Mouse (Mus musculus) forebrain, embryonic 12.5 days (tissue): Measurements from ENCODE around the gene Nectin4. TPM values are rescaled to one million over a fixed set of nuclear protein-coding genes. Genes with fewer than 3 reads are reported as not detected.

Source experiments
- ATAC-seq: fragments of 200-750 bp; cut with Nextera tagmentation; 2 replicates; pipeline ENCODE4 v1.8.0; 2017; ENCODE audit warnings: moderate TSS enrichment; ENCODE audit not compliant: low FRiP score
- H3K27ac ChIP-seq: fragments of 300-500 bp; sonication (generic); 2 replicates; pipeline ENCODE4 v1.5.1; 2016; ENCODE audit warnings: mild to moderate bottlenecking
- H3K27me3 ChIP-seq: fragments of 300-500 bp; sonication (generic); 2 replicates; pipeline ENCODE4 v1.6.1; 2016; ENCODE audit warnings: mild to moderate bottlenecking
- H3K36me3 ChIP-seq: fragments of 300-500 bp; sonication (generic); replicated peaks from 2 replicates; pipeline ENCODE4 v1.6.1; 2016; ENCODE audit warnings: mild to moderate bottlenecking
- H3K4me1 ChIP-seq: fragments of 300-500 bp; sonication (generic); 2 replicates; pipeline ENCODE4 v1.6.1; 2016
- H3K4me2 ChIP-seq: fragments of 300-500 bp; sonication (generic); 2 replicates; pipeline ENCODE4 v1.6.1; 2016; ENCODE audit warnings: mild to moderate bottlenecking, moderate library complexity
- H3K4me3 ChIP-seq: fragments of 300-500 bp; sonication (generic); replicated peaks from 2 replicates; pipeline ENCODE4 v1.5.1; 2016; ENCODE audit warnings: mild to moderate bottlenecking
- H3K9ac ChIP-seq: fragments of 300-500 bp; sonication (generic); 2 replicates; pipeline ENCODE4 v1.6.1; 2016; ENCODE audit warnings: mild to moderate bottlenecking
- H3K9me3 ChIP-seq: fragments of 300-500 bp; sonication (generic); 2 replicates; pipeline ENCODE4 v1.6.1; 2016
- WGBS: fragments of 180-500 bp; shearing (Covaris S2); methylation state at CpG from one replicate; pipeline ENCODE4 v1.1.7; 2016; 5-methylcytosine and 5-hydroxymethylcytosine counted together
- polyA plus RNA-seq: library from polyadenylated mRNA; unstranded; fragments of >200 nt; fragmentation: Nextera tagmentation; extraction: Ambion mirVana; gene quantifications from 2 replicates; pipeline ENCODE4 v1.2.1, GENCODE M21; 2016

The Nectin4 gene
- polyA plus RNA-seq, 1 experiment from 2014 or later: 1.1 TPM

GRCm38 (mm10) chr1:171361106-171362103 lies 8.5 kb upstream of the Nectin4 start:
- H3K4me1 ChIP-seq: peaks cover 10% of the 10 kb centered on the region
- peak overlapping the region; percentile 81 for H3K4me2 ChIP-seq
- peak overlapping the region; percentile 52 for H3K4me3 ChIP-seq
- ATAC-seq: peak; percentile 73
- H3K27ac ChIP-seq: peak overlapping the region; percentile 80
- H3K36me3 ChIP-seq: peaks cover 19% of the 10 kb centered on the region
- no peaks in the 10 kb centered on the region for H3K27me3 ChIP-seq
- 29% methylated on average over 16 of the region's 16 CpGs for WGBS
- peak overlapping the region; percentile 63 for H3K9ac ChIP-seq
- H3K9me3 ChIP-seq: no peaks in the 10 kb centered on the region

GRCm38 (mm10) chr1:171365934-171366333 lies 4.0 kb upstream of the Nectin4 start:
- H3K9ac ChIP-seq: no peak overlapping the region
- H3K36me3 ChIP-seq: no peaks in the 10 kb centered on the region
- H3K4me1 ChIP-seq: peaks cover 4% of the 10 kb centered on the region
- 62% methylated on average over 7 of the region's 7 CpGs for WGBS
- H3K4me2 ChIP-seq: no peak overlapping the region
- H3K4me3 ChIP-seq: no peak overlapping the region
- H3K9me3 ChIP-seq: no peaks in the 10 kb centered on the region
- H3K27me3 ChIP-seq: 0 out of 2 replicates have a peak, but pooled peaks cover 9% of the 10 kb centered on the region
- no peak overlapping the region for H3K27ac ChIP-seq
- no peak for ATAC-seq

GRCm38 (mm10) chr1:171372880-171373279 lies 3.0 kb downstream of the Nectin4 start:
- ATAC-seq: no peak
- Histone ChIP-seq H3K9ac (no peak overlapping the region), H3K9me3 (no peaks in the 10 kb centered on the region), H3K27ac (no peak overlapping the region), H3K4me2 (no peak overlapping the region), H3K27me3 (peaks cover 32% of the 10 kb centered on the region; the same call in 1 of the 2 replicates), H3K4me1 (peaks cover 6% of the 10 kb centered on the region; the same call in 1 of the 2 replicates), H3K36me3 (no peaks in the 10 kb centered on the region), H3K4me3 (no peak overlapping the region)
- 24% methylated on average over 3 of the region's 3 CpGs for WGBS

- Histone ChIP-seq H3K4me1 (peaks cover 6% of the 10 kb centered on the region; the same call in 1 of the 2 replicates), H3K9ac (no peak overlapping the region), H3K9me3 (no peaks in the 10 kb centered on the region), H3K27ac (no peak overlapping the region), H3K4me2 (no peak overlapping the region), H3K27me3 (peaks cover 41% of the 10 kb centered on the region; the same call in 1 of the 2 replicates), H3K36me3 (no peaks in the 10 kb centered on the region), H3K4me3 (no peak overlapping the region)
- WGBS: 1% methylated on average over 4 of the region's 4 CpGs
- ATAC-seq: no peak
Observed at GRCm38 (mm10) chr1:171373946-171374345, 4.0 kb downstream of the Nectin4 start.

- no peak overlapping the region for H3K4me2 ChIP-seq
- peaks cover 49% of the 10 kb centered on the region for H3K27me3 ChIP-seq
- no peak overlapping the region for H3K4me3 ChIP-seq
- 52% methylated on average over 9 of the region's 9 CpGs for WGBS
- no peak overlapping the region for H3K9ac ChIP-seq
- H3K27ac ChIP-seq: no peak overlapping the region
- no peaks in the 10 kb centered on the region for H3K36me3 ChIP-seq
- no peaks in the 10 kb centered on the region for H3K9me3 ChIP-seq
- peaks cover 20% of the 10 kb centered on the region for H3K4me1 ChIP-seq
- no peak for ATAC-seq
Observed at GRCm38 (mm10) chr1:171375646-171376097, 5.8 kb downstream of the Nectin4 start.

- H3K9ac ChIP-seq: no peak overlapping the region
- H3K27ac ChIP-seq: no peak overlapping the region
- no peak for ATAC-seq
- peaks cover 20% of the 10 kb centered on the region for H3K4me1 ChIP-seq
- no peak overlapping the region for H3K4me3 ChIP-seq
- H3K36me3 ChIP-seq: no peaks in the 10 kb centered on the region
- peaks cover 47% of the 10 kb centered on the region for H3K27me3 ChIP-seq
- WGBS: 89% methylated on average over 6 of the region's 6 CpGs
- no peaks in the 10 kb centered on the region for H3K9me3 ChIP-seq
- H3K4me2 ChIP-seq: no peak overlapping the region
Observed at GRCm38 (mm10) chr1:171378298-171378697, 8.4 kb downstream of the Nectin4 start.

- Histone ChIP-seq H3K4me3 (peak overlapping the region; percentile 33), H3K27ac (no peak overlapping the region), H3K9me3 (no peaks in the 10 kb centered on the region), H3K27me3 (peaks cover 47% of the 10 kb centered on the region), H3K4me2 (peak overlapping the region; percentile 52), H3K36me3 (no peaks in the 10 kb centered on the region), H3K9ac (peak overlapping the region; percentile 45; the same call in 1 of the 2 replicates), H3K4me1 (peaks cover 14% of the 10 kb centered on the region)
- ATAC-seq: peak; percentile 85
- 3% methylated on average over 31 of the region's 31 CpGs for WGBS
Observed at GRCm38 (mm10) chr1:171379935-171380599, 10.2 kb downstream of the Nectin4 start.

GRCm38 (mm10) chr1:171382096-171382620 lies 12.3 kb downstream of the Nectin4 start:
- Histone ChIP-seq H3K27me3 (peaks cover 48% of the 10 kb centered on the region), H3K36me3 (no peaks in the 10 kb centered on the region), H3K27ac (no peak overlapping the region), H3K4me2 (no peak overlapping the region), H3K4me1 (peaks cover 14% of the 10 kb centered on the region), H3K9ac (no peak overlapping the region), H3K4me3 (no peak overlapping the region), H3K9me3 (no peaks in the 10 kb centered on the region)
- ATAC-seq: no peak
- 83% methylated on average over 11 of the region's 11 CpGs for WGBS

GRCm38 (mm10) chr1:171384361-171384760 lies 14.5 kb downstream of the Nectin4 start:
- Histone ChIP-seq H3K27me3 (peaks cover 36% of the 10 kb centered on the region), H3K9me3 (no peaks in the 10 kb centered on the region), H3K9ac (no peak overlapping the region), H3K4me1 (peaks cover 12% of the 10 kb centered on the region), H3K4me2 (no peak overlapping the region), H3K27ac (no peak overlapping the region), H3K4me3 (no peak overlapping the region), H3K36me3 (no peaks in the 10 kb centered on the region)
- 64% methylated on average over 9 of the region's 9 CpGs for WGBS
- ATAC-seq: no peak

- no peak overlapping the region for H3K27ac ChIP-seq
- no peak for ATAC-seq
- H3K9me3 ChIP-seq: no peaks in the 10 kb centered on the region
- no peak overlapping the region for H3K4me3 ChIP-seq
- H3K9ac ChIP-seq: no peak overlapping the region
- peaks cover 4% of the 10 kb centered on the region; the same call in 1 of the 2 replicates for H3K4me1 ChIP-seq
- no peaks in the 10 kb centered on the region for H3K36me3 ChIP-seq
- 73% methylated on average over 9 of the region's 9 CpGs for WGBS
- no peak overlapping the region for H3K4me2 ChIP-seq
- peaks cover 28% of the 10 kb centered on the region for H3K27me3 ChIP-seq
Observed at GRCm38 (mm10) chr1:171385171-171385570, 15.3 kb downstream of the Nectin4 start.

- Histone ChIP-seq H3K4me1 (no peaks in the 10 kb centered on the region), H3K27ac (no peak overlapping the region), H3K4me2 (no peak overlapping the region), H3K36me3 (no peaks in the 10 kb centered on the region), H3K27me3 (peaks cover 14% of the 10 kb centered on the region; the same call in 1 of the 2 replicates), H3K9ac (no peak overlapping the region), H3K4me3 (no peak overlapping the region), H3K9me3 (no peaks in the 10 kb centered on the region)
- WGBS: 19% methylated on average over 6 of the region's 6 CpGs
- ATAC-seq: no peak
Observed at GRCm38 (mm10) chr1:171387099-171387498, 17.2 kb downstream of the Nectin4 start.
